Mouse (Mus musculus) T-helper 1 cell (primary cell): ENCODE results near the gene Gm29666.

Experiments used
- in situ Hi-C: fragments of 300-600 bp; cut with MboI, MseI; formaldehyde crosslinking; loops from one replicate; pipeline ENCODE4 v1.15.1; 2025; ENCODE audit warnings: high pct_unique_total_duplicates

Gm29666 gene

GRCm38 (mm10) chr15:84919938-84920337 is at the start of gene Gm29666:
Gene Gm29666 (minus strand): TSS chr15:84920038.
- in situ Hi-C loops, result loop anchor here (5.0 kb wide), 2 partner anchors 63 to 67 kb away; partner anchors contain the start of genes 5031439G07Rik and Phf21b

- in situ Hi-C loops, result loop anchor here (25.0 kb wide), 1 partner anchor 1644 kb away; no protein-coding TSS in a partner anchor
These were observed 48.7 kb upstream of the Gm29666 start for GRCm38 (mm10) chr15:84968534-84968933.

GRCm38 (mm10) chr15:84965575-84966360 is 45.9 kb upstream of the Gm29666 start:
- in situ Hi-C loops, result loop anchor here (25.0 kb wide), 1 partner anchor 1647 kb away; no protein-coding TSS in a partner anchor

- in situ Hi-C loops, result loop anchor here (25.0 kb wide), 1 partner anchor 1648 kb away; no protein-coding TSS in a partner anchor
These were observed 44.9 kb upstream of the Gm29666 start for GRCm38 (mm10) chr15:84964771-84965170.

- in situ Hi-C loops, result loop anchor here (25.0 kb wide), 1 partner anchor 1650 kb away; no protein-coding TSS in a partner anchor
These were observed 42.7 kb upstream of the Gm29666 start for GRCm38 (mm10) chr15:84962518-84962917.

GRCm38 (mm10) chr15:84960692-84961091 is 40.9 kb upstream of the Gm29666 start:
- in situ Hi-C loops, result loop anchor here (25.0 kb wide), 1 partner anchor 1652 kb away; no protein-coding TSS in a partner anchor

GRCm38 (mm10) chr15:84959891-84960290 is 40.1 kb upstream of the Gm29666 start:
- in situ Hi-C loops, result loop anchor here (25.0 kb wide), 1 partner anchor 1652 kb away; no protein-coding TSS in a partner anchor

- in situ Hi-C loops, result loop anchor here (25.0 kb wide), 1 partner anchor 1654 kb away; no protein-coding TSS in a partner anchor
These were observed 38.5 kb upstream of the Gm29666 start for GRCm38 (mm10) chr15:84958331-84958730.

- in situ Hi-C loops, result loop anchor here (25.0 kb wide), 1 partner anchor 1654 kb away; no protein-coding TSS in a partner anchor
These were observed 38.0 kb upstream of the Gm29666 start for GRCm38 (mm10) chr15:84957851-84958250.

- in situ Hi-C loops, result loop anchor here (25.0 kb wide), 1 partner anchor 1659 kb away; no protein-coding TSS in a partner anchor
These were observed 33.4 kb upstream of the Gm29666 start for GRCm38 (mm10) chr15:84953259-84953658.

GRCm38 (mm10) chr15:84950053-84950452 is 30.2 kb upstream of the Gm29666 start:
- in situ Hi-C loops, result loop anchor here (25.0 kb wide), 1 partner anchor 1662 kb away; no protein-coding TSS in a partner anchor

GRCm38 (mm10) chr15:84948990-84949389 is 29.2 kb upstream of the Gm29666 start:
- in situ Hi-C loops, result no loop called here

- in situ Hi-C loops, result no loop called here
These were observed 24.5 kb upstream of the Gm29666 start for GRCm38 (mm10) chr15:84944319-84944718.

GRCm38 (mm10) chr15:84942647-84943285 is 22.9 kb upstream of the Gm29666 start:
- in situ Hi-C loops, result no loop called here

- in situ Hi-C loops, result no loop called here
These were observed 20.3 kb upstream of the Gm29666 start for GRCm38 (mm10) chr15:84940102-84940501.

- in situ Hi-C loops, result no loop called here
These were observed 15.1 kb upstream of the Gm29666 start for GRCm38 (mm10) chr15:84934901-84935300.

GRCm38 (mm10) chr15:84932351-84932750 is 12.5 kb upstream of the Gm29666 start:
- in situ Hi-C loops, result no loop called here

GRCm38 (mm10) chr15:84925495-84926018 is 5.7 kb upstream of the Gm29666 start:
- in situ Hi-C loops, result no loop called here

GRCm38 (mm10) chr15:84924781-84925315 is 5.0 kb upstream of the Gm29666 start:
- in situ Hi-C loops, result loop anchor here (5.0 kb wide), 2 partner anchors 62 to 68 kb away; partner anchors contain the start of genes 5031439G07Rik and Phf21b

- in situ Hi-C loops, result loop anchor here (5.0 kb wide), 2 partner anchors 64 to 66 kb away; partner anchors contain the start of genes 5031439G07Rik and Phf21b
These were observed 3.8 kb upstream of the Gm29666 start for GRCm38 (mm10) chr15:84923508-84924181.
